Mouse (Mus musculus) Muller cell, postnatal 12 days (primary cell): ENCODE results near the gene Bloc1s1.

ENCODE experiments used
- DNase-seq: peaks from one replicate; pipeline ENCODE4 v3.0.0-alpha.2; 2015; ENCODE audit errors: inconsistent ontology term

Bloc1s1 gene

GRCm38 (mm10) chr10:128933574-128933973, 9.7 kb upstream of the Bloc1s1 start, which contains the start of gene Itga7:
Gene Itga7 (plus strand): TSS chr10:128933818.
- peak; percentile 58 for DNase-seq

GRCm38 (mm10) chr10:128931441-128931840, 7.6 kb upstream of the Bloc1s1 start:
- DNase-seq: peak; percentile 31

GRCm38 (mm10) chr10:128929638-128930378, 6.0 kb upstream of the Bloc1s1 start:
- DNase-seq: peak; percentile 29

GRCm38 (mm10) chr10:128928356-128928755, 4.5 kb upstream of the Bloc1s1 start:
- DNase-seq: peak; percentile 80

GRCm38 (mm10) chr10:128923013-128923691, 683 bp downstream of the Bloc1s1 start:
- peak; percentile 99 for DNase-seq

GRCm38 (mm10) chr10:128922822-128923012, 1.1 kb downstream of the Bloc1s1 start, which contains the start of gene Rdh5:
Gene Rdh5 (minus strand): TSS chr10:128922888.
- DNase-seq: no peak

- peak; percentile 93 for DNase-seq
Observed at GRCm38 (mm10) chr10:128921883-128922821, 1.7 kb downstream of the Bloc1s1 start.

GRCm38 (mm10) chr10:128921251-128921650, 2.6 kb downstream of the Bloc1s1 start:
- DNase-seq: no peak

GRCm38 (mm10) chr10:128920736-128921161, 3.1 kb downstream of the Bloc1s1 start:
- DNase-seq: no peak

- peak; percentile 52 for DNase-seq
Observed at GRCm38 (mm10) chr10:128919966-128920365, 3.9 kb downstream of the Bloc1s1 start.

- DNase-seq: peak; percentile 50
Observed at GRCm38 (mm10) chr10:128919203-128919631, 4.6 kb downstream of the Bloc1s1 start.

- DNase-seq: peak; percentile 72
Observed at GRCm38 (mm10) chr10:128918246-128918645, 5.6 kb downstream of the Bloc1s1 start.

GRCm38 (mm10) chr10:128917400-128917799, 6.4 kb downstream of the Bloc1s1 start:
- no peak for DNase-seq

- no peak for DNase-seq
Observed at GRCm38 (mm10) chr10:128916665-128917064, 7.2 kb downstream of the Bloc1s1 start.

GRCm38 (mm10) chr10:128915550-128915949, 8.3 kb downstream of the Bloc1s1 start:
- DNase-seq: no peak

- DNase-seq: no peak
Observed at GRCm38 (mm10) chr10:128913696-128914095, 10.1 kb downstream of the Bloc1s1 start.

GRCm38 (mm10) chr10:128913219-128913618, 10.6 kb downstream of the Bloc1s1 start:
- DNase-seq: peak; percentile 77

- DNase-seq: no peak
Observed at GRCm38 (mm10) chr10:128912791-128913190, 11.0 kb downstream of the Bloc1s1 start.

- no peak for DNase-seq
Observed at GRCm38 (mm10) chr10:128912268-128912667, 11.6 kb downstream of the Bloc1s1 start.

- DNase-seq: no peak
Observed at GRCm38 (mm10) chr10:128911430-128911829, 12.4 kb downstream of the Bloc1s1 start.

GRCm38 (mm10) chr10:128910066-128910841, 13.6 kb downstream of the Bloc1s1 start:
- DNase-seq: peak; percentile 84
